Mouse (Mus musculus) cerebral cortex, adult 2 months (tissue): ENCODE measurements around the gene Olfr1410.

Experiments used
- WGBS: fragments of 180-500 bp; shearing (Covaris S2); methylation state at CpG from one replicate; pipeline ENCODE4 v1.1.7; 2018; 5-methylcytosine and 5-hydroxymethylcytosine counted together

The Olfr1410 gene

GRCm38 (mm10) chr1:92640393-92640792, 34.8 kb downstream of the Olfr1410 start:
- WGBS: 81% methylated on average over 6 of the region's 6 CpGs

GRCm38 (mm10) chr1:92641514-92642272, 36.1 kb downstream of the Olfr1410 start, which contains the start of gene Cops9:
Gene Cops9, minus strand, starts transcription at chr1:92641985.
- WGBS: under 1% methylated on average over 50 of the region's 50 CpGs

GRCm38 (mm10) chr1:92643691-92644090, 38.1 kb downstream of the Olfr1410 start:
- 85% methylated on average over 4 of the region's 4 CpGs for WGBS

- WGBS: 88% methylated on average over 5 of the region's 5 CpGs
Observed at GRCm38 (mm10) chr1:92644916-92645315, 39.3 kb downstream of the Olfr1410 start.

- WGBS: 59% methylated on average over 2 of the region's 2 CpGs
Observed at GRCm38 (mm10) chr1:92646111-92646510, 40.5 kb downstream of the Olfr1410 start.

GRCm38 (mm10) chr1:92646601-92647000, 41.0 kb downstream of the Olfr1410 start:
- WGBS: 88% methylated on average over 7 of the region's 7 CpGs

- WGBS: 79% methylated on average over 4 of the region's 4 CpGs
Observed at GRCm38 (mm10) chr1:92647026-92647425, 41.4 kb downstream of the Olfr1410 start.

GRCm38 (mm10) chr1:92647752-92648151, 42.2 kb downstream of the Olfr1410 start:
- 7% methylated on average over 8 of the region's 8 CpGs for WGBS

- 39% methylated on average over 10 of the region's 10 CpGs for WGBS
Observed at GRCm38 (mm10) chr1:92648197-92648596, 42.6 kb downstream of the Olfr1410 start.

- 25% methylated on average over 8 of the region's 8 CpGs for WGBS
Observed at GRCm38 (mm10) chr1:92648673-92649072, 43.1 kb downstream of the Olfr1410 start, which contains the start of gene Otos. Gene Otos, minus strand, starts transcription at chr1:92648841.

- 41% methylated on average over 3 of the region's 3 CpGs for WGBS
Observed at GRCm38 (mm10) chr1:92651467-92651866, 45.9 kb downstream of the Olfr1410 start.

GRCm38 (mm10) chr1:92653179-92653578, 47.6 kb downstream of the Olfr1410 start:
- WGBS: 69% methylated on average over 3 of the region's 3 CpGs

- 63% methylated on average over 2 of the region's 2 CpGs for WGBS
Observed at GRCm38 (mm10) chr1:92654676-92655075, 49.1 kb downstream of the Olfr1410 start.

- 89% methylated on average over 11 of the region's 11 CpGs for WGBS
Observed at GRCm38 (mm10) chr1:92657025-92657820, 51.6 kb downstream of the Olfr1410 start.

- 51% methylated on average over 5 of the region's 5 CpGs for WGBS
Observed at GRCm38 (mm10) chr1:92659392-92659791, 53.8 kb downstream of the Olfr1410 start.
